Mouse (Mus musculus) E14TG2a.4 (cell line): Measurements from ENCODE around the gene 1810049J17Rik.

Experiments used
- CTCF ChIP-seq: conservative IDR thresholded peaks from 2 replicates; pipeline ENCODE4 v1.5.1; 2014; ENCODE audit warnings: low read length
- NANOG ChIP-seq: IDR thresholded peaks from 2 replicates; pipeline ENCODE4 v1.6.1; 2014; ENCODE audit warnings: borderline replicate concordance, low read length, mixed read lengths
- POU5F1 ChIP-seq: IDR thresholded peaks from 2 replicates; pipeline ENCODE4 v1.6.1; 2014; ENCODE audit warnings: low read length, borderline replicate concordance

GRCm38 (mm10) chr15:12284794-12285534 is 36.7 kb downstream of the 1810049J17Rik start:
- TF ChIP-seq CTCF (no peak), POU5F1 (no peak), NANOG (no peak)
